Mouse (Mus musculus): Measurements from ENCODE around the gene Supt7l.

- TF ChIP-seq CTCF (IDR thresholded peaks at IDR 0.05; ENCODE audit: low read depth): peak; percentile 18; the same call in 1 of the 2 replicates
- TF ChIP-seq EP300 (IDR thresholded peaks at IDR 0.05; ENCODE audit: low read depth): no peak
Measured at GRCm38 (mm10) chr5:31535228-31535627, 7.6 kb upstream of the Supt7l start.

Measured in liver, postnatal 0 days (tissue).